Mouse (Mus musculus): ENCODE measurements around the gene Agap1. TPM values are rescaled to one million over a fixed set of nuclear protein-coding genes. Genes with fewer than 3 reads are reported as not detected.

Gene Agap1
- polyA plus RNA-seq, 1 experiment from 2014 or later: 4.8 TPM

DNA sequence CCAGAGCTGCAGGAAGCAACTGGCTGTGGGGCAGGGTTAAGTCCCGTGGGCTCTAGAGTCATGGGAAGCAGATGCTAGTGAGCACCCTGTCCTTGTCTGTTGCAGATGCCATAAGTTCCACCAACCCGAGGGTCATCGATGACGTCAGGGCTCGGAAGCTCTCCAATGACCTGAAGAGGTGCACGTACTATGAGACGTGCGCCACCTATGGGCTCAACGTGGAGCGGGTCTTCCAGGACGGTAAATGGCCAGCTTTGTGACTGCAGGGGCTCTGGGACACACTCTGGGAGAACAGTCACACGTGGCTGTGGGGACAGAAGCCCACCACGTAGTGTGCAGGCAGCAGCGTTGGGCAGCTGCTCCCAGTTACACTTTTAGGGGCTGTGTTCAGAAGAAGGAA lies 179.4 kb downstream of the Agap1 start:
- 75% methylated on average over 14 of the region's 14 CpGs for WGBS
- Histone ChIP-seq H3K9me3 (ENCODE audit: control insufficient read depth, low read length) (no peaks in the 10 kb centered on the region), H3K27ac (ENCODE audit: low read length) (no peak overlapping the region)

DNA sequence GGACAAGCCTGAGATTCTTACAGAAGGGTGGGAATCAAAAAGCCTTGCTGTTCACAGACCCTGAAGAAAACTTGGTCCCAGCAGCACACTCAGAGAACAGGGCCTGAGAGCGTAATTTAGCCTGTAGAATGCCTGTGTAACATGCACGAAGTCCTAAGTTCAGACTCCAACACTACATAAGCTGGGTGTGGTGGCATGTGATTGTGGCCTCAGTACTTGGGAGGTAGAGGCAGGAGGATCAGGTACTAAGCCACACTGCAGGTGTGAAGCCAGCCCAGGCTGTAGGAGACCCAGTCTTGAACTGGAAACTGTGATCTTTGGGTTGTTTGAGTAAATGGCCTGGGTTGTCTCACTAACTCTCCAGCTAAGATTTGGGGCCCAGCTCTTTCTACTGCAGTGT lies 180.5 kb downstream of the Agap1 start:
- Histone ChIP-seq H3K4me1 (ENCODE audit: control insufficient read depth, insufficient read depth, low read length) (0 out of 2 replicates have a peak, but pooled peaks cover 3% of the 10 kb centered on the region), H3K36me3 (ENCODE audit: control insufficient read depth, insufficient read depth, low read length) (peaks cover 12% of the 10 kb centered on the region; the same call in 1 of the 2 replicates), H3K27me3 (replicated peaks; ENCODE audit: control insufficient read depth, insufficient read depth, low read length) (no peaks in the 10 kb centered on the region), H3K4me2 (ENCODE audit: low read depth, low read length) (no peak overlapping the region), H3K9ac (ENCODE audit: low read depth, low read length) (no peak overlapping the region), H3K27ac (ENCODE audit: low read length) (no peak overlapping the region), H3K9me3 (ENCODE audit: control insufficient read depth, low read length) (no peaks in the 10 kb centered on the region), H3K4me3 (ENCODE audit: low read length) (no peak overlapping the region)
- ATAC-seq: peak; percentile 83
- WGBS: 84% methylated on average over 2 of the region's 2 CpGs

More for the DNA sequence above, 179.4 kb downstream of the Agap1 start:
- Histone ChIP-seq H3K36me3 (ENCODE audit: control insufficient read depth, insufficient read depth, low read length) (peaks cover 12% of the 10 kb centered on the region; the same call in 1 of the 2 replicates), H3K4me3 (ENCODE audit: low read length) (no peak overlapping the region), H3K27me3 (replicated peaks; ENCODE audit: control insufficient read depth, insufficient read depth, low read length) (no peaks in the 10 kb centered on the region), H3K4me2 (ENCODE audit: low read depth, low read length) (no peak overlapping the region), H3K9ac (ENCODE audit: low read depth, low read length) (no peak overlapping the region), H3K4me1 (ENCODE audit: control insufficient read depth, insufficient read depth, low read length) (0 out of 2 replicates have a peak, but pooled peaks cover 7% of the 10 kb centered on the region)
- no peak for ATAC-seq

DNA sequence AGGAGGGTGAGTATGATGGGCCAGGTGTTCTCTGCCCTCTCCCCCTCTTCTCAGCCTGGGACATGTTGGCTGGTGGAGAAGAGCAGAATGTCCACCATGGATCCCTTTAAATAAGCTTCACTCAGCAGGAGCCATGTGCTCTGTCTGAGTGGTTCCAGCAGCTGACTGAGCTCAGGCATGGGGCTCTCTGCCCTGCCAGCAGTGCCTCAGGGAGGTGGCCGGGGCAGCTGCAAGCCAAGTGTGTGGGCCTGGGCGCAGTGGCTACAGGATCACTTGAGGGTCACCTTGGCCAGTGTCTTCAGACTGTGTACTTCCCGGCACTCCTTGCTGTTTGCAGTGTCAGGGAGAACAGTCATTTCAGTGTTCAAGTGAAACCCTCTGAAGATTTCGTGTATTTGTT lies 183.1 kb downstream of the Agap1 start:
- no peaks in the 10 kb centered on the region for H3K9me3 ChIP-seq (ENCODE audit: control insufficient read depth, low read length)
- H3K27ac ChIP-seq (ENCODE audit: low read length): no peak overlapping the region
- peaks cover 12% of the 10 kb centered on the region; the same call in 1 of the 2 replicates for H3K36me3 ChIP-seq (ENCODE audit: control insufficient read depth, insufficient read depth, low read length)
- no peak for ATAC-seq
- H3K4me1 ChIP-seq (ENCODE audit: control insufficient read depth, insufficient read depth, low read length): 0 out of 2 replicates have a peak, but pooled peaks cover 3% of the 10 kb centered on the region
- no peak overlapping the region for H3K9ac ChIP-seq (ENCODE audit: low read depth, low read length)
- WGBS: 95% methylated on average over 4 of the region's 4 CpGs
- H3K4me3 ChIP-seq (ENCODE audit: low read length): no peak overlapping the region
- no peaks in the 10 kb centered on the region for H3K27me3 ChIP-seq (replicated peaks; ENCODE audit: control insufficient read depth, insufficient read depth, low read length)
- H3K4me2 ChIP-seq (ENCODE audit: low read depth, low read length): no peak overlapping the region

DNA sequence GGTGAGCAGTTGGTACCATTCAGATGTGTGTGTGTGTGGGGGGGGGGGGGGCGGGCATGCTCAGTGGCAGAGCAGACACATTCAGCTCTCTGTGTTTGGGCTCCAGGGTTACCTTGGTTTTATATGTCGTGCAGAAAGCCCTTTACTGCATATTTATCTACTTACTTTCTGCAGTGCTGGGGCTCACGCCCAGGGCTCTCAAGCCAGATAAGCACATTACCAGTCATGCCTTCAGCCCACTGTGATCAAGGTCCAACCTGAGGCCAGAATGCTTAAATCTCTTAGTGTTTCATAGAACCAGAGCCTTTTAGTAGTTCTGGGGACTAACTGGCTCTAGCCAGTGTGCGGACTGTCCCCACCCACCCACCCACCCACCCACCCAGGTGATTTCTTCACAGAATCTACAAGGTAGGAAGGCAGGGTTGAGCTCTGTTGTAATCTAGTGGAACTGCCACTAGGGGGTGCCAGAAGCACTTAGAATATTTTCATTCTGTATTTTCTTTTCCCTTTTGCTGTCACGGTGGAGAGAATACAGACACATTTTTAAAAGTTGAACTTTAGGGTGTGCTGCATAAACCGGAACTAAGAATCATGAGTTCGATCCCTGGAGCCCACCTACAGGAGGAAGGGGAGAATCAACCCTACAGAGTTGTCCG lies 189.0 kb downstream of the Agap1 start:
- peak; percentile 83 for ATAC-seq
- Histone ChIP-seq H3K36me3 (ENCODE audit: control insufficient read depth, insufficient read depth, low read length) (no peaks in the 10 kb centered on the region), H3K9ac (ENCODE audit: low read depth, low read length) (peak overlapping the region; percentile 45), H3K4me1 (ENCODE audit: control insufficient read depth, insufficient read depth, low read length) (peaks cover 8% of the 10 kb centered on the region; the same call in 1 of the 2 replicates), H3K27me3 (replicated peaks; ENCODE audit: control insufficient read depth, insufficient read depth, low read length) (no peaks in the 10 kb centered on the region), H3K9me3 (ENCODE audit: control insufficient read depth, low read length) (no peaks in the 10 kb centered on the region), H3K4me3 (ENCODE audit: low read length) (no peak overlapping the region), H3K27ac (ENCODE audit: low read length) (peak overlapping the region; percentile 72), H3K4me2 (ENCODE audit: low read depth, low read length) (peak overlapping the region; percentile 16; the same call in 1 of the 2 replicates)
- 53% methylated on average over 8 of the region's 8 CpGs for WGBS

DNA sequence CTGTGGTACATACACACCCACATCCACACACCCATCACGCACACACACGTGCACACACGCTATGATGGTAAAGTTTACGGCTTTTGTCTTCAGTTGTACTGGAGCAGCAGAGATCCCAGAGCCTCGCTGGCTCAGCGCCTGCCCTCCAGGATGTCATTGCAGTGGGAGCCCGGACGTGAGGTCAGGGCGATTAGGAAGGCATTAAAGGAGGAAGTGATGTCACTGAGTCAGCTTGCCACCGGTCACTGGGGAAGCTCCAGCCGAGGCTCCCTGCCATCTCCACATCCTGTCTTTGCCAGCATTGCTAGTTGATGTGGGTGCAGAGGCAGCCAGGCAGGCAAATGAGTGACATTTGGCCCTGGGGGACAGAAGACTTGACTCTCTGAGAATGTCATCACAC lies 189.5 kb downstream of the Agap1 start:
- Histone ChIP-seq H3K4me1 (ENCODE audit: control insufficient read depth, insufficient read depth, low read length) (peaks cover 8% of the 10 kb centered on the region; the same call in 1 of the 2 replicates), H3K9ac (ENCODE audit: low read depth, low read length) (peak overlapping the region; percentile 45), H3K27me3 (replicated peaks; ENCODE audit: control insufficient read depth, insufficient read depth, low read length) (no peaks in the 10 kb centered on the region), H3K9me3 (ENCODE audit: control insufficient read depth, low read length) (no peaks in the 10 kb centered on the region), H3K27ac (ENCODE audit: low read length) (peak overlapping the region; percentile 72), H3K36me3 (ENCODE audit: control insufficient read depth, insufficient read depth, low read length) (no peaks in the 10 kb centered on the region), H3K4me3 (ENCODE audit: low read length) (no peak overlapping the region), H3K4me2 (ENCODE audit: low read depth, low read length) (peak overlapping the region; percentile 16; the same call in 1 of the 2 replicates)
- 63% methylated on average over 11 of the region's 11 CpGs for WGBS
- 0 out of 2 replicates have a peak, but pooled peaks have one; percentile 22 for ATAC-seq

DNA sequence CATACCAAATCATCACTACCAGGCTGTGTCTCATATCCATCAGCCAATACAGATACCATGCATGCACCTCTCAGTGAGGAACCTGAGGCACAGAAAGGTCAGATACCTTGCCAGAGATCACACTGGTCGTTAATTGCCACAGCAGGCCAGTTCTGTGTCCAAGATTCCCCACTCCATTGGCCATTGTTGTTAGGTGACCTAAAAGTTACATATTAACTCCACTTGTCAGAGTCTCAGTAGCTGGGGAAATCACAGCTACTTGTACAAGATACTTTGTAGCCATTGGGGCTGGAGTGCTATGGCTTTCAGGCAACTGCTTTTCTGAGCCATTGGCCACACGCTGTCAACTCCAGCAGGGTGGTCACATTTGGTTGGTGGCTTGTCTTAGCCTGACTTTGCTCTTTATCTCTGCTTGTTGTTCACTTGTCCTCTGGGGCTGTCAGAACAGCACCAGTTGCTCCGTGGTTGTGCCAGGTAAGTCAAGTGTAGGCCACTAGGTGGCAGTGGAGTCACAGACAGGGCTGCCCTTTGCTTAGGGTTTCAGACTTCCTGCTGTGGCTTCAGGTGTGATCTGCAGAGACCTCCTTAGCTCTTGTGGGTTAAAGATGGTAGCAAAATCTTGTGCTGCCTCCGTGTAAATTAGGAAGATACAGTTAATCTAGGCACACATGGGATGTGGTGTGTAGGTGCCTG lies 191.9 kb downstream of the Agap1 start:
- no peak overlapping the region for H3K4me3 ChIP-seq (ENCODE audit: low read length)
- H3K36me3 ChIP-seq (ENCODE audit: control insufficient read depth, insufficient read depth, low read length): no peaks in the 10 kb centered on the region
- no peak overlapping the region for H3K4me2 ChIP-seq (ENCODE audit: low read depth, low read length)
- H3K27ac ChIP-seq (ENCODE audit: low read length): no peak overlapping the region
- H3K9ac ChIP-seq (ENCODE audit: low read depth, low read length): no peak overlapping the region
- peak; percentile 63 for ATAC-seq
- peaks cover 8% of the 10 kb centered on the region; the same call in 1 of the 2 replicates for H3K4me1 ChIP-seq (ENCODE audit: control insufficient read depth, insufficient read depth, low read length)
- 25% methylated on average over 4 of the region's 4 CpGs for WGBS
- no peaks in the 10 kb centered on the region for H3K27me3 ChIP-seq (replicated peaks; ENCODE audit: control insufficient read depth, insufficient read depth, low read length)
- no peaks in the 10 kb centered on the region for H3K9me3 ChIP-seq (ENCODE audit: control insufficient read depth, low read length)

DNA sequence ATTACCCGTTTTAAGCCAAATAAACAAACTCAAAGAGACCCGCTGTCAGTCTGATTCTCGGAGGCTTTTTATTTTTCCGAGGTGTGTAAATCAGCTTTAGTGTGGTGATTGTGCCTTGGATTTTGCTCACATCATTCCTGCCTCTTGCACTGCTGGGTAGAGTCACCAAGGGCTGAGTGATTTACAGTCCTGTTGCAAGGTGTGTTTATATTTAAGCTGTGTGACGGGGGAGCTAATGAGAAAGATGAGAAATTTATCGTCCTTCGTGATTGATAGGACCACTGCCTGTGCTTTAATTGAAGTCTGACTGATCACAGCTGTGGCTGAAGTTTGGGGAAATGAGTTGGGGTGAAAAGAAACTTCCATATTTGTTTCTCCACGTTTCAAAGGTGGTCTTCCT lies 192.9 kb downstream of the Agap1 start:
- peaks cover 8% of the 10 kb centered on the region; the same call in 1 of the 2 replicates for H3K4me1 ChIP-seq (ENCODE audit: control insufficient read depth, insufficient read depth, low read length)
- ATAC-seq: no peak
- WGBS: 55% methylated on average over 8 of the region's 8 CpGs
- no peak overlapping the region for H3K4me2 ChIP-seq (ENCODE audit: low read depth, low read length)
- H3K27me3 ChIP-seq (replicated peaks; ENCODE audit: control insufficient read depth, insufficient read depth, low read length): no peaks in the 10 kb centered on the region
- H3K9me3 ChIP-seq (ENCODE audit: control insufficient read depth, low read length): no peaks in the 10 kb centered on the region
- no peak overlapping the region for H3K27ac ChIP-seq (ENCODE audit: low read length)
- H3K36me3 ChIP-seq (ENCODE audit: control insufficient read depth, insufficient read depth, low read length): no peaks in the 10 kb centered on the region
- no peak overlapping the region for H3K4me3 ChIP-seq (ENCODE audit: low read length)
- no peak overlapping the region for H3K9ac ChIP-seq (ENCODE audit: low read depth, low read length)

DNA sequence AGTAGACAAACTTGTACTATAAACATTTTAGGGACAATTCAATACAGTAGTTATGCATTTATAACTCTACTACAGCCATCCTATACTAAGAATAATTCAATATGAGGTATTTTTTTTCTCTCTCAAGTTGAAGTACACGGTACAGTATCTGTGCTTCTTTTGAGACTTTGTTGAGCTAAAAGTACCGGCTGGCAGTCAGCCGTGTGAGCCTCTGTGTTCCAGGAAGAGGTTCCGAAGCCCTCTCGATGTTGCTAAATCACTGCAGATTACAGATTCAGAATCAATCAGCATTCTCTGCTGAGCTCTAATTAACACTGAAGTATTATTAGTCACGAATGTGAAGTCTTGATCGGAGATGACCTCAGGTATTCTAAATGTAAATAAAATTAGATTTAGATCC lies 196.0 kb downstream of the Agap1 start:
- WGBS: 89% methylated on average over 7 of the region's 7 CpGs
- no peaks in the 10 kb centered on the region for H3K27me3 ChIP-seq (replicated peaks; ENCODE audit: control insufficient read depth, insufficient read depth, low read length)
- H3K9me3 ChIP-seq (ENCODE audit: control insufficient read depth, low read length): no peaks in the 10 kb centered on the region
- H3K9ac ChIP-seq (ENCODE audit: low read depth, low read length): no peak overlapping the region
- no peak overlapping the region for H3K27ac ChIP-seq (ENCODE audit: low read length)
- H3K4me2 ChIP-seq (ENCODE audit: low read depth, low read length): no peak overlapping the region
- no peak overlapping the region for H3K4me3 ChIP-seq (ENCODE audit: low read length)
- no peak for ATAC-seq
- H3K36me3 ChIP-seq (ENCODE audit: control insufficient read depth, insufficient read depth, low read length): no peaks in the 10 kb centered on the region
- H3K4me1 ChIP-seq (ENCODE audit: control insufficient read depth, insufficient read depth, low read length): no peaks in the 10 kb centered on the region

DNA sequence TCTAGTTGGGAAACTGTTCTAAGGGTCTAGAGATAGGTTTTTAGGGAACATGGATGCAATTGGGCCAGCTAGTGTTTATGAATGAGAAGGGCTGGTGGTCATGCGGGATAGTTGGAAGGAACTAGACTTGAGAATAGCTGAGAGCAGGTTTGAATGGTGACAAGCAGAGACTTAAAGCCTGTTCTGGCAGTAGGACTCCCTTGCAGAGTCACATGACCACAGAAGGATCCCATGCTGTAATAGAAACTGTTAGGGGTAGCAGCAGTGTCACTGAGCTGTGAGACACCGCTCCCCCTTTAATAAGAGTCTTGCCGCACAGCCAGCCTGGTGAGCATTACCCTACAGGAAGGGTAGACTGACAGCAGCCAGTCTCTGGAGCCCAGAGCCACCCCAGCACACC lies 201.6 kb downstream of the Agap1 start:
- Histone ChIP-seq H3K9me3 (ENCODE audit: control insufficient read depth, low read length) (no peaks in the 10 kb centered on the region), H3K4me1 (ENCODE audit: control insufficient read depth, insufficient read depth, low read length) (no peaks in the 10 kb centered on the region), H3K4me2 (ENCODE audit: low read depth, low read length) (no peak overlapping the region), H3K27ac (ENCODE audit: low read length) (no peak overlapping the region), H3K36me3 (ENCODE audit: control insufficient read depth, insufficient read depth, low read length) (no peaks in the 10 kb centered on the region), H3K9ac (ENCODE audit: low read depth, low read length) (no peak overlapping the region), H3K27me3 (replicated peaks; ENCODE audit: control insufficient read depth, insufficient read depth, low read length) (no peaks in the 10 kb centered on the region), H3K4me3 (ENCODE audit: low read length) (no peak overlapping the region)
- WGBS: 90% methylated on average over 3 of the region's 3 CpGs
- no peak for ATAC-seq

Measured in intestine, embryonic 16.5 days (tissue).